Mouse (Mus musculus): ENCODE data around the gene Cdk14.

Gene Cdk14

GRCm38 (mm10) chr5:5071526-5071925, 348.6 kb downstream of the Cdk14 start:
- DNase-seq (ENCODE audit: inconsistent ontology term): no peak

DNA sequence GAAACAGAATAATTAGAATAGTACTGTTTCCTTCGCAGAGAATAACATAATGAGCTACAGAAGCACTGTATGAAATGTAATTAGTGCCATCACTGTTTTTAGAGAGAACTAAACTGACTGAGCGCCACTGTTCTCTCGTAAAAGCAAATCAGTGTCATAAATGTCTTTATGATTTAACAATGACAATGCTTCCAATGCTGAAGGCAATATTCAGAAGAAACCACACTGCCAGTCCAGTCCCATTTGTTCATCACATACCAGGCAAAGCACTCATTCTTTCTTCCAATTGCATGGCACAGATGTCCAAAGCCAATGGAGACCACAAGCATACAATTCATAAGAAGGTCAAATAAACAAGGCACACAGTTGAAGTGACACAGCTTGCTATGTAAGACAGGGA, 355.4 kb downstream of the Cdk14 start:
- peak; percentile 95 for DNase-seq (ENCODE audit: inconsistent ontology term)

- DNase-seq (ENCODE audit: inconsistent ontology term): peak; percentile 77
These were observed 363.8 kb downstream of the Cdk14 start for GRCm38 (mm10) chr5:5056102-5056883.

GRCm38 (mm10) chr5:5055494-5055893, 364.6 kb downstream of the Cdk14 start:
- no peak for DNase-seq (ENCODE audit: inconsistent ontology term)

- peak; percentile 66 for DNase-seq (ENCODE audit: inconsistent ontology term)
These were observed 365.8 kb downstream of the Cdk14 start for GRCm38 (mm10) chr5:5054270-5054669.

DNA sequence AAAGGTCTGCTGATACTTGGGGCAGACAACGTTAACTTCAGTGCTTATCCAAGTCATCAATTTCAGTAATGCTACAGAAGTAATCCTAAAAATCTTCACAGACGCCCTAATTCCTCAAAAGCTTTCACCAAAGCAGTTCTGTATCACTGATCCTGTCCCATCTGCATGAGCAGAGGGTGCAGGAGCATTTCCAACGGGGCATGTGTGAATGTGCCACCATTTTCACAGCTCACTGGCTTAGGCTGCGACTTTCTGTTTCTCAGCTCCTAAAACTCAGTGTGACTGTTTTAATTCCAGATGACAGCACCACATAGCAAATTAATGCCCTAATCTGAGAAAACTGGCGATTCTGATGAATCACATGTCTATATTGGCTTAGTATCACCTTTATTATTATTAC, 375.8 kb downstream of the Cdk14 start:
- no peak for DNase-seq (ENCODE audit: inconsistent ontology term)

DNA sequence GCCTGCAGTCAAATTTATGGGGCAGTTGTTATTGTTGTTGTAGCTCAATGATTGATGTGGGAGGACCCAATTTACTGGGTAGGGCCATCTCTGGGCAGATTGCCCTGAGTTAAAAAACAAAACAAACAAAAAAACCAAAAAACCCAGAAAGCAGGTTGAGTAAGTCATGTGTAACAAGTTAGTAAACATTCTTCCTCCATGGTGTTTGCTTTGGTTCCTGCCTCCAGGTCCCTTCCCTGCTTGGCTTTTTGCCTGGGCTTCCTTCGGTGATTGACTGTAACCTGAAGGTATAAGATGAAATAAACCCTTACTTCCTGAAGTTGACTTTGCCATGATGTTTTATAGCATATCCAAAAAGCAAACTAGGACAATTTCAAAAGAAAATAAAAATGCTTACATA, 377.4 kb downstream of the Cdk14 start:
- DNase-seq (ENCODE audit: inconsistent ontology term): no peak

- no peak for DNase-seq (ENCODE audit: inconsistent ontology term)
These were observed 378.6 kb downstream of the Cdk14 start for GRCm38 (mm10) chr5:5041480-5041879.

DNA sequence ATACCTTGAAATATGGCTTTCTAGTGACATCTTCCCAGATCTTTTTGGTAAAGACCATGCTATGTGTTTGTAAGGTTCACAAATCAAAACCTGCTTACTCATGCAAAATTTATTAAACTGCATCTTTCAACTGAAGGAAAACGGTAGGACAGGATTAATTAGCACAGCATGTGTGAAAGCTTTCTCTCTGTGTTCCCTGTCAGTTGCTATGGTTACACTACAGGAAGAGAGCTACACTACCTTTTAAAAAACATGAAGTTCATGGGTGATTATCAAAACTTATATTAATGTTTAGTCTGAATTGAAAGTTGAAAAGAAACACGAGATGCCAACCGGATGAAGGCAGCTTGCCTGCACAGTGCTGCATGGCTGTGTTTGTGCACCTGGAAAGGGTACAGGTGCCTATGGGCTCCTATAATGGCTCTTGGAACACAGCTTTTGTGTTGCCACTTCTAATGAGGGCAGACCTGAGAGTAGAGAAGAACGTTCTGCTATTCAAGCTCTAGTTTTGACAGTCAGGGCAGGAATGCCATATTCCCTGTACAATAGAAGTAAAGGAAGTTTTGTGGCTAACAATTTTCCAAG, 380.3 kb downstream of the Cdk14 start:
- no peak for DNase-seq (ENCODE audit: inconsistent ontology term)

GRCm38 (mm10) chr5:5033445-5033844, 386.7 kb downstream of the Cdk14 start:
- no peak for DNase-seq (ENCODE audit: inconsistent ontology term)

DNA sequence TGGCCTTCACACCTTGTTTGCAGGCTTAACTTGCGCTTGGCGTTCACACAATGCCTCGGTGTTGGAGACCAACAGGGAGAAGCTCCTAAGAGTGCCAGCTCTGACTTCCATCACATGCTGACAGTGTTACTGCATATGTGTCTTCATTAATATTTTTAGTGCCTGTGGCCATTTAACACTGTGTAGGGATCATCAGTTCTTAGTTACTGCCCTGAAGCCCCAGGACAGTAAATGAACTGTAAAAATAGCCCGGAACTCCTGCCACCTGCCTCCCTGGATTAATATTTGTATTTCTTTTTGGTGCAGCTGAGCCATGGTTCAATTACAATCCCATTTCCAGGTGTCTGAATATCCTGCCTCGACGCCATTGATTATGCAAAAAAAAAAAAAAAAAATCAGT, 387.3 kb downstream of the Cdk14 start:
- no peak for DNase-seq (ENCODE audit: inconsistent ontology term)

- no peak for DNase-seq (ENCODE audit: inconsistent ontology term)
These were observed 387.7 kb downstream of the Cdk14 start for GRCm38 (mm10) chr5:5032446-5032845.

GRCm38 (mm10) chr5:5030431-5030830, 389.7 kb downstream of the Cdk14 start:
- no peak for DNase-seq (ENCODE audit: inconsistent ontology term)

DNA sequence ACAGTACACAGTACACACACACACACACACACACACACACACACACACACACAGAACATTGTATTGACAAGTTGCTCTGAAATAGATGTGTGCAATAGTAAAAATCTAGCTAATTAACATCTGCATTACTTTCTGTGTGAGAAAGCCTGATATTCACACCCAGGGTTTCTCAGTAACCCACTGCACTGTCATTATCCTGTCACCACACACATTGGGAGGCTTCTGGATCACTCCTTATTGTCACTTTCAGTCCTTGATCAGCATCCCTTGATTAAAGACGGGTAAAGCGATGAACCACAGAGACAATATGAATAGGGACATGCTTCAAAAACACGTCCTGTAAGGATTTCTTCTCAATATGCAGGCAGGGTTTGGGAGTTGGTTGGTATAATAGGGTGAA, 401.2 kb downstream of the Cdk14 start:
- no peak for DNase-seq (ENCODE audit: inconsistent ontology term)

DNA sequence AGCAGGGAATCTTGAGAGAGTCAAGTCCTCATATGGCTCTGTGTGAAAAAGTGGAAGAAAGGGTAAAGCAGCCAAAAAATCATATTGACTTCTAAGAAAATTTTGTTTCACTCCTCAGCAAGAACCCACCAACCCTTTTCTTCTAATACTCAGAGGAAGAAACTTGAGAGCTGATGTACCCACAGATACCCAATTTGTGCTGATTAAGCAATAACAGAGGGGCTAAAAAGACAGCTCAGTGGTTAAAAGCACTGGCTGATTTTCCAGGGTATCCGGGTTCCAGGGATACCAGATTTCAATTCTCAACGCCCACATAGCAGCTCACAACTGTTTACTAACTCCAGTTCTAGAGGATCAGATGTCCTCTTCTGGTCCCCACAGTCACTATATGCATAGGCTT, 401.9 kb downstream of the Cdk14 start:
- no peak for DNase-seq (ENCODE audit: inconsistent ontology term)

- DNase-seq (ENCODE audit: inconsistent ontology term): no peak
These were observed 406.3 kb downstream of the Cdk14 start for GRCm38 (mm10) chr5:5013783-5014182.

DNA sequence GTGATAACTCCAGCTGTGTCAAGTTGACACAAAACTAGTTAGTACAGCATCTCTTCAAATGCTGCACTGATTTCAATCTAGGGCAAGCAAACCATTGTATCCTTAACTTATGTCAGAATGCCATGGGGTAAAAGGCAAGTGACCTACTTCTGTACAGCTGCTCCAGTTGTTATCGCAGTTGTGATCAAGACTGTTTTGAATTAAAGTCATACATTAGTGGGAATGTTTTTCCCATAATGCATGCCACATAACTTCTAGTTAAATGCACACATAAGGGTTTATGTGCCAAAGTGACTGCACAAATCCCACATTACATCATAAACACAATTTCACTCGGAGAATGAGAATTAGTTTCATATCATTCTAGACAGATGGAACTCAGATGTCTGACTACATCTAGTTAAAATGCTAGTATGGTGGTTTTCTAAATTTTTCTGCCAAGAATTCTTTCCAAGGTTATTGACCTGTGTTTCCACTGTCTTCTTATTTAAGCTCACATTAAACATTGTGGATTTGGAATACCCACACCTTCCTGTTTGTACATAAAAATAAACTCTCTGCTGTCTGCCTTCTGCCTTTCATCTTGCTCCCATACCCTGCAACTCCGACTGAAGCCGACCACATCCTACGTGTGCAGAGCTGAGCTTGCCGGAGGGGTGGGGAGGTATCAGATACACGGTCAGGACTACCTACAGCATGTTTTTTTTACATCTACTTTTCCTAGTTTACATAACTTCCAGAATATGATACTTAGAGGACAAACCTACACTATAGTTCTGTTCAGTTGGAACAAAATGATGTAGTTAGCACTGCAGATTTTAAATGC, 407.4 kb downstream of the Cdk14 start:
- no peak for DNase-seq (ENCODE audit: inconsistent ontology term)

DNA sequence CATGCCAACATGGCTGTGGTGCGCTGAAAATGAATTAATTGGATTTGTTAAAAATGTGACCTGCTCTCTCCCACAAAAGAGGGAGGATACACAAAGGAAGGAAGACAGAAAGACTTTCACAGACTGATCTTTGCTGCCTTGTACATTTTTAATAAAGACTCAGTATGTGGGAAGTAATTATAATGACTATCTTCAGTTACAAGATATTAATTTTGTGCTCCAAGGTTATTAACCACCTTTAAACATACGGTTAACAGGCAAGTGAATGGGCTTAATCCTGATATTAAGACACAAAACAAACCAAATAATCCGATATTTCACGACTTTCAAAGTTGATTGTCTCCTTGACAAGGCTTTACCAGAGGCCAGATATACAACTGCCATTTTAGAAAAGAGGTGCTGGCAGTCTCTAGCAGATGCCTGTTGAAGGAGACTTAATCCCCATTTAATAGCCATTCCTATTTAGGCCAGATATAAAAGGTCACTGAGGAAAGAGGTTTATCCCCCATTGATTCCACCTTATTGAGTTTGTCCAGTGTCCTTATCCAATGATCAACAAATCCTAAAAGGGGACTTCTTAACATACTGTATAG, 411.9 kb downstream of the Cdk14 start:
- DNase-seq (ENCODE audit: inconsistent ontology term): no peak

GRCm38 (mm10) chr5:5007489-5008152, 412.5 kb downstream of the Cdk14 start:
- DNase-seq (ENCODE audit: inconsistent ontology term): no peak

GRCm38 (mm10) chr5:5005633-5006032, 414.5 kb downstream of the Cdk14 start:
- DNase-seq (ENCODE audit: inconsistent ontology term): no peak

DNA sequence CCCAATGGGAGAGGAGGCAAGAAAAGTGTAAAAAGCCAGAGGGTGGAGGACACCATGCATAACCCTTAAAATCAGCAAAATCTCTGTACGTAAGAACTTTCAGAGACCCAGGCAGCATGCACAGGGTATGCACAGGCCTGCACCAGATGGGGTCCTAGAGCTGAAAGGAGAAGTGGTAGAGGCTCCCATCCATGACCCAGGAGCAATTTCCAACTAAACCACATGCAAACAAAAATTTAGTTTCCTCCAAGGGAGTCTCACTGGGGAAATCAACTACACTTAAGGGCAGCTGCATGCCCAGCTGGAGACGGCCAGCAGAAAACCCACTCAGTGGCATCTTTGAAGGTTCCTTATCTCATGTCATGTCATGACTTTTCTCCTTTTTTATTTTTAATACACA, 415.4 kb downstream of the Cdk14 start:
- no peak for DNase-seq (ENCODE audit: inconsistent ontology term)

DNA sequence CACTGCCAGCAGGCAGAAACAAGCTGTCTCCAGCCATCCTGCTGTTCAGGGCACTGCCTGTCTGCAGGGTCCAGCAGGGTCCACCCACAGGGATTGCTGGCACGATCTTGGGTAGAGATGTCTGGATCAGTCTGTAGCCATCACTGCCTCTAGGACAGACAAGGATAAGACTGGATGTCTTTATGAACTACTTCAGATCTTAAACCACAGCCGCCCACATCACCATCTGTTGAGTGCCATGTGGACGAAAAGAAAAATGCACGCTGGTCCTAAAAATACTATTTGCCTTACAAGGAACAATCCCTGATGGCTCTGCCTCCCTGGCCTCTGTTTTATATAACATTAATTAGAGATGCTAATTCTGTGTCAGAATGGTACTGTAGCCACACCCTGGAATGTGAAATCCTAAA, 426.9 kb downstream of the Cdk14 start:
- peak; percentile 82 for DNase-seq (ENCODE audit: inconsistent ontology term)
